Mouse (Mus musculus): ENCODE results near the gene Gm8797. TPM values are rescaled to one million over a fixed set of nuclear protein-coding genes. Genes with fewer than 3 reads are reported as not detected.
"Not testable (repeated sequence)": the region's sequence is repeated elsewhere in the genome, so short reads cannot be mapped to it uniquely, and the experiment has no call there.

Gene Gm8797
- polyA plus RNA-seq (2015; fragmentation: Nextera tagmentation; extraction: Ambion mirVana), result 16.7 and 20.3 TPM in 2 replicates

DNA sequence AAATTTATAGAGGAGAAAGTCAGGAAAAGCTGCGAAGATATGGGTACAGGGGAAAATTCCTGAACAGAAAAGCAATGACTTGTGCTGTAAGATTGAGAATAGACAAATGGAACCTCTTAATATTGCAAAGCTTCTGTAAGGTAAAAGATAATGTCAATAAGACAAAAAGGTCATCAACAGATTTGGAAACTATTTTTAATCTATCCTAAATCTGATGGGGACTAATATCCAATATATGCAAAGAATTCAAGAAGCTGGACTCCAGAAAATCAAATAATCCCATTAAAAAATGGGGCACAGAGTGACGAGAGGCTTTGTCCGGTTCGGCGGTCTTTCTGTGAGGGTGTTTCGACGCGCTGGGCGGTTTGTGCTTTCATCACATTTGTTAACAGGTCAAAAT lies at the start of gene Gm8797:
Gene Gm8797 (plus strand): TSS at position 301 of the 400 bp plus-strand sequence.
- WGBS, result 94% methylated on average over 9 of the region's 9 CpGs
- H3K36me3 ChIP-seq (ENCODE audit: control insufficient read depth, insufficient read depth, low read length); H3K9me3 ChIP-seq (ENCODE audit: control insufficient read depth, low read length); ATAC-seq; H3K27ac ChIP-seq (ENCODE audit: low read depth, low read length); H3K4me2 ChIP-seq (ENCODE audit: low read length); H3K9ac ChIP-seq (ENCODE audit: low read depth, low read length); H3K27me3 ChIP-seq (replicated peaks; ENCODE audit: control insufficient read depth, insufficient read depth, low read length); H3K4me3 ChIP-seq (ENCODE audit: low read length); H3K4me1 ChIP-seq (ENCODE audit: control insufficient read depth, insufficient read depth, low read depth, low read length): not testable (repeated sequence)

GRCm38 (mm10) chr3:5714481-5714880 lies 36.1 kb upstream of the Gm8797 start:
- Histone ChIP-seq H3K4me3 (ENCODE audit: low read length) (no peak overlapping the region), H3K9ac (ENCODE audit: low read depth, low read length) (no peak overlapping the region), H3K27me3 (replicated peaks; ENCODE audit: control insufficient read depth, insufficient read depth, low read length) (no peaks in the 10 kb centered on the region), H3K4me1 (ENCODE audit: control insufficient read depth, insufficient read depth, low read depth, low read length) (no peaks in the 10 kb centered on the region), H3K36me3 (ENCODE audit: control insufficient read depth, insufficient read depth, low read length) (no peaks in the 10 kb centered on the region), H3K27ac (ENCODE audit: low read depth, low read length) (no peak overlapping the region), H3K4me2 (ENCODE audit: low read length) (no peak overlapping the region), H3K9me3 (ENCODE audit: control insufficient read depth, low read length) (no peaks in the 10 kb centered on the region)
- ATAC-seq, result no peak

GRCm38 (mm10) chr3:5732931-5733330 lies 17.7 kb upstream of the Gm8797 start:
- Histone ChIP-seq H3K27ac (ENCODE audit: low read depth, low read length) (no peak overlapping the region), H3K9me3 (ENCODE audit: control insufficient read depth, low read length) (no peaks in the 10 kb centered on the region), H3K9ac (ENCODE audit: low read depth, low read length) (no peak overlapping the region), H3K36me3 (ENCODE audit: control insufficient read depth, insufficient read depth, low read length) (no peaks in the 10 kb centered on the region), H3K4me2 (ENCODE audit: low read length) (no peak overlapping the region), H3K4me3 (ENCODE audit: low read length) (no peak overlapping the region), H3K4me1 (ENCODE audit: control insufficient read depth, insufficient read depth, low read depth, low read length) (no peaks in the 10 kb centered on the region), H3K27me3 (replicated peaks; ENCODE audit: control insufficient read depth, insufficient read depth, low read length) (no peaks in the 10 kb centered on the region)
- ATAC-seq, result no peak

GRCm38 (mm10) chr3:5754763-5755478 lies 4.3 kb downstream of the Gm8797 start:
- ATAC-seq, result peak; percentile 98

DNA sequence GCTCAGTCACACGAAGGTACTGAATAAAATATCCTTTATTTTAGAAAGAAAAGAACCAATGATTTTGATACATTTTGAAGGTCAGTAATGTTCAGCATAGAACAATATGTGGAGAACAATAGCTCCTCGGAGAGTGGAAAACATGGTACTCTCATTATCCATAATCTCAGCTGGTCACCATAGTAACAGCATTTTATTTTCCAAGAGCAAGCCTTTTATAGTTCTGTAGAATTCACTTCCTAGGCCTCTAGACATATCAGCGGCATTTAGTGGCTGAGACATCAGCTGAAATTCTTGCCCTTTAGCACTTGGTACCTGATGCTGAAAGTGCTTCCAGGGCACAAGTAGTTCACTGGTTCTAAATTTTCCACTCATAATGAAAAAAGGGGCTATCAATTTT lies 15.7 kb downstream of the Gm8797 start:
- no peaks in the 10 kb centered on the region for H3K4me1 ChIP-seq (ENCODE audit: control insufficient read depth, insufficient read depth, low read depth, low read length)
- H3K36me3 ChIP-seq (ENCODE audit: control insufficient read depth, insufficient read depth, low read length), result no peaks in the 10 kb centered on the region
- H3K27me3 ChIP-seq (replicated peaks; ENCODE audit: control insufficient read depth, insufficient read depth, low read length), result no peaks in the 10 kb centered on the region
- H3K4me2 ChIP-seq (ENCODE audit: low read length), result no peak overlapping the region
- WGBS, result 28% methylated on average over 3 of the region's 3 CpGs
- H3K9me3 ChIP-seq (ENCODE audit: control insufficient read depth, low read length), result no peaks in the 10 kb centered on the region
- no peak overlapping the region for H3K9ac ChIP-seq (ENCODE audit: low read depth, low read length)
- ATAC-seq, result peak; percentile 37; the same call in 1 of the 2 replicates
- no peak overlapping the region for H3K4me3 ChIP-seq (ENCODE audit: low read length)
- H3K27ac ChIP-seq (ENCODE audit: low read depth, low read length), result no peak overlapping the region

More at GRCm38 (mm10) chr3:5754763-5755478, 4.3 kb downstream of the Gm8797 start:
- Histone ChIP-seq H3K36me3 (ENCODE audit: control insufficient read depth, insufficient read depth, low read length) (no peaks in the 10 kb centered on the region), H3K27me3 (replicated peaks; ENCODE audit: control insufficient read depth, insufficient read depth, low read length) (no peaks in the 10 kb centered on the region), H3K4me1 (ENCODE audit: control insufficient read depth, insufficient read depth, low read depth, low read length) (peaks cover 8% of the 10 kb centered on the region), H3K4me3 (ENCODE audit: low read length) (no peak overlapping the region), H3K9ac (ENCODE audit: low read depth, low read length) (no peak overlapping the region), H3K27ac (ENCODE audit: low read depth, low read length) (peak overlapping the region; percentile 29), H3K4me2 (ENCODE audit: low read length) (peak overlapping the region; percentile 5; the same call in 1 of the 2 replicates), H3K9me3 (ENCODE audit: control insufficient read depth, low read length) (no peaks in the 10 kb centered on the region)
- WGBS, result 10% methylated on average over 3 of the region's 3 CpGs

DNA sequence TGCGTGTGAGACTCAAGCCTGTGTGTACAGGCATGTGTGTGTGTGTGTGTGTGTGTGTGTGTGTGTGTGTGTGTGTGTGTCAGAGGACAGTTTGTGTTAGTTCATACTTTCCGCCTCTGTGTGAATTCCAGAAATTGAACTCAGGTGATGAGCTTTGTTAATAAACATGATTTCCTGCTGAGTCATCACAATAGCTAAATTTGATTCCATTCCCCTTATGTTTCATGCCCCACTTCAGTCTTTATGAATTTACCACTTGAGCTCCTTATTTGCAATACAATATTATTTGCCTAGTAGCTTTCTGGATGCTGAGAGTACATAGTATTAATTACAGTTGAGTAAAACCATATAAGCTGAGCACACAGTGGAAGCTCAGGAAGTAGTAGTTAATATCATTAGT lies 26.3 kb downstream of the Gm8797 start:
- WGBS, result 87% methylated on average over 2 of the region's 2 CpGs

More for the DNA sequence above, 26.3 kb downstream of the Gm8797 start:
- Histone ChIP-seq H3K27ac (ENCODE audit: low read depth, low read length) (no peak overlapping the region), H3K9ac (ENCODE audit: low read depth, low read length) (no peak overlapping the region), H3K4me1 (ENCODE audit: control insufficient read depth, insufficient read depth, low read depth, low read length) (no peaks in the 10 kb centered on the region), H3K4me3 (ENCODE audit: low read length) (no peak overlapping the region), H3K36me3 (ENCODE audit: control insufficient read depth, insufficient read depth, low read length) (no peaks in the 10 kb centered on the region), H3K9me3 (ENCODE audit: control insufficient read depth, low read length) (no peaks in the 10 kb centered on the region), H3K4me2 (ENCODE audit: low read length) (no peak overlapping the region), H3K27me3 (replicated peaks; ENCODE audit: control insufficient read depth, insufficient read depth, low read length) (no peaks in the 10 kb centered on the region)
- ATAC-seq, result no peak

Data from hindbrain, embryonic 16.5 days (tissue).